Mouse (Mus musculus) ES-E14 (cell line): ENCODE measurements around the gene Reep3. TPM values are rescaled to one million over a fixed set of nuclear protein-coding genes. Genes with fewer than 3 reads are reported as not detected.

Experiments used
- DNase-seq: peaks from one replicate; pipeline ENCODE4 v3.0.0-alpha.2; 2013; ENCODE audit warnings: low read depth, low spot score
- H3K27ac ChIP-seq: 2 replicates; pipeline ENCODE4 v1.5.1; 2012; ENCODE audit warnings: low read depth, mild to moderate bottlenecking, low read length, moderate library complexity, mixed read lengths; ENCODE audit not compliant: poor library complexity, insufficient read depth, severe bottlenecking
- H3K36me3 ChIP-seq: 2 replicates; pipeline ENCODE4 v1.6.1; 2012; ENCODE audit warnings: mild to moderate bottlenecking, low read length, moderate library complexity, mixed read lengths; ENCODE audit not compliant: control insufficient read depth, poor library complexity, insufficient read depth, severe bottlenecking
- H3K4me1 ChIP-seq, 2 experiments: fragments of 150-350 bp in 1 of 2; sonication (generic) in 1 of 2; 2 replicates each; pipeline ENCODE4 v1.6.1; 2012; ENCODE audit warnings: low read length in 2 of 2, mild to moderate bottlenecking in 1 of 2, mixed read lengths in 1 of 2; ENCODE audit not compliant: control insufficient read depth in 2 of 2, insufficient read depth in 2 of 2, poor library complexity in 1 of 2
- H3K4me3 ChIP-seq, 2 experiments: fragments of 150-350 bp in 1 of 2; sonication (generic) in 1 of 2; 2 replicates each; pipeline ENCODE4 v1.5.1; 2012; ENCODE audit warnings: low read length in 2 of 2, low read depth in 1 of 2, mild to moderate bottlenecking in 1 of 2, mixed read lengths in 1 of 2; ENCODE audit not compliant: insufficient read depth in 1 of 2, poor library complexity in 1 of 2, severe bottlenecking in 1 of 2
- H3K9ac ChIP-seq: 2 replicates; pipeline ENCODE4 v1.6.1; 2012; ENCODE audit warnings: low read depth, mild to moderate bottlenecking, low read length, mixed read lengths; ENCODE audit not compliant: poor library complexity, insufficient read depth, severe bottlenecking
- H3K9me3 ChIP-seq: fragments of 150-350 bp; sonication (generic); 2 replicates; pipeline ENCODE4 v1.6.1; 2012; ENCODE audit warnings: low read depth, mild to moderate bottlenecking, low read length; ENCODE audit not compliant: control insufficient read depth, insufficient read depth
- CHD2 ChIP-seq: IDR thresholded peaks from 2 replicates; pipeline ENCODE4 v1.6.1; 2014; ENCODE audit warnings: mild to moderate bottlenecking, low read depth, low read length, inconsistent platforms
- HCFC1 ChIP-seq: IDR thresholded peaks from 2 replicates; pipeline ENCODE4 v1.6.1; 2012; ENCODE audit warnings: low read length, inconsistent platforms, borderline replicate concordance; ENCODE audit not compliant: insufficient read depth
- MAFK ChIP-seq: IDR thresholded peaks from 2 replicates; pipeline ENCODE4 v1.6.1; 2014; ENCODE audit warnings: mild to moderate bottlenecking, low read depth, low read length, inconsistent platforms; ENCODE audit not compliant: insufficient read depth
- ZC3H11A ChIP-seq: IDR thresholded peaks from 2 replicates; pipeline ENCODE4 v1.6.1; 2012; ENCODE audit warnings: low read depth, mild to moderate bottlenecking, inconsistent platforms, low read length, borderline replicate concordance
- ZNF384 ChIP-seq: IDR thresholded peaks from 2 replicates; pipeline ENCODE4 v1.6.1; 2012; ENCODE audit warnings: low read depth, low read length, inconsistent platforms
- in situ Hi-C, 2 experiments: fragments of 600-800 bp; cut with MboI; formaldehyde crosslinking; loops; one replicate each; pipeline ENCODE4 v1.15.1; 2025; ENCODE audit warnings: low sequenced_read_pairs in 2 of 2, inconsistent platforms in 1 of 2; ENCODE audit not compliant: unreplicated experiment in 2 of 2
- total RNA-seq: library from RNA; depleted of rRNA; stranded (reverse); fragments of 300-350 nt; gene quantifications from 2 replicates; pipeline ENCODE4 v1.2.3, GENCODE M21; 2012

The Reep3 gene
- total RNA-seq, 1 experiment, result 18.2 TPM

- Histone ChIP-seq H3K9ac (no peak overlapping the region), H3K27ac (no peak overlapping the region), H3K36me3 (no peaks in the 10 kb centered on the region), H3K4me3 (no peak overlapping the region), H3K9me3 (no peaks in the 10 kb centered on the region), H3K4me1 (peaks cover 7 to 15% of the 10 kb centered on the region in 2 experiments; a peak in 3 of 4 replicates)
- DNase-seq, result no peak
- in situ Hi-C loops, result loop anchor here (25.0 kb wide), 1 partner anchor 164 kb away; no protein-coding TSS in a partner anchor
- TF ChIP-seq ZC3H11A (no peak), HCFC1 (no peak), ZNF384 (no peak), CHD2 (no peak), MAFK (no peak)
Measured at GRCm38 (mm10) chr10:67075931-67076878, 20.5 kb downstream of the Reep3 start.

GRCm38 (mm10) chr10:67073577-67073976 is 23.2 kb downstream of the Reep3 start:
- Histone ChIP-seq H3K4me1 (peaks cover 5 to 8% of the 10 kb centered on the region in 2 experiments; a peak in 3 of 4 replicates), H3K4me3 (no peak overlapping the region), H3K36me3 (no peaks in the 10 kb centered on the region), H3K9me3 (no peaks in the 10 kb centered on the region), H3K9ac (no peak overlapping the region), H3K27ac (no peak overlapping the region)
- no peak for DNase-seq
- TF ChIP-seq CHD2 (no peak), ZC3H11A (no peak)
- in situ Hi-C loops, result no loop called here

- H3K36me3 ChIP-seq, result no peaks in the 10 kb centered on the region
- in situ Hi-C loops, result no loop called here
- TF ChIP-seq MAFK, result no peak
- TF ChIP-seq ZNF384, result no peak
- TF ChIP-seq HCFC1, result no peak
- TF ChIP-seq ZC3H11A, result no peak
- TF ChIP-seq CHD2, result no peak
Measured at GRCm38 (mm10) chr10:67072600-67072999, 24.1 kb downstream of the Reep3 start.

GRCm38 (mm10) chr10:67071884-67072283 is 24.9 kb downstream of the Reep3 start:
- no peak for DNase-seq
- no peaks in the 10 kb centered on the region for H3K36me3 ChIP-seq
- TF ChIP-seq ZC3H11A (no peak), CHD2 (no peak), HCFC1 (no peak), ZNF384 (no peak), MAFK (no peak)
- peaks cover 3 to 6% of the 10 kb centered on the region in 2 experiments; a peak in 3 of 4 replicates for H3K4me1 ChIP-seq
- H3K9me3 ChIP-seq, result no peaks in the 10 kb centered on the region
- in situ Hi-C loops, result no loop called here
- no peak overlapping the region for H3K9ac ChIP-seq
- H3K27ac ChIP-seq, result no peak overlapping the region
- H3K4me3 ChIP-seq, result no peak overlapping the region

More at GRCm38 (mm10) chr10:67072600-67072999, 24.1 kb downstream of the Reep3 start:
- no peak overlapping the region for H3K27ac ChIP-seq
- no peak overlapping the region for H3K4me3 ChIP-seq
- no peak overlapping the region for H3K9ac ChIP-seq
- peaks cover 3 to 6% of the 10 kb centered on the region in 2 experiments; a peak in 3 of 4 replicates for H3K4me1 ChIP-seq
- no peaks in the 10 kb centered on the region for H3K9me3 ChIP-seq
- no peak for DNase-seq
